Mouse (Mus musculus) C2C12 (cell line): Measurements from ENCODE around the gene Clba1.

ENCODE experiments used
- CEBPB ChIP-seq: IDR thresholded peaks from one replicate; pipeline ENCODE4 v1.6.1; 2011; ENCODE audit warnings: low read depth, mild to moderate bottlenecking, control low read depth, moderate library complexity
- CTCF ChIP-seq: IDR thresholded peaks from one replicate; pipeline ENCODE4 v1.5.1; 2011; ENCODE audit not compliant: control insufficient read depth, insufficient read depth, insufficient read length
- MAX ChIP-seq: IDR thresholded peaks from one replicate; pipeline ENCODE4 v1.6.1; 2011; ENCODE audit warnings: mild to moderate bottlenecking, control low read depth
- MYOG ChIP-seq: IDR thresholded peaks from one replicate; pipeline ENCODE4 v1.6.1; 2011; ENCODE audit not compliant: control insufficient read depth, insufficient read length; ENCODE audit errors: extremely low read depth
- USF1 ChIP-seq: IDR thresholded peaks from one replicate; pipeline ENCODE4 v1.6.1; 2011; ENCODE audit warnings: low read depth, mild to moderate bottlenecking, control low read depth, moderate library complexity

- TF ChIP-seq CTCF (no peak), MAX (no peak), CEBPB (no peak), MYOG (no peak), USF1 (no peak)
Observed at GRCm38 (mm10) chr12:112791026-112791425, 17.7 kb upstream of the Clba1 start.
